Mouse (Mus musculus): Measurements from ENCODE around the gene Adh4. TPM values are rescaled to one million over a fixed set of nuclear protein-coding genes. Genes with fewer than 3 reads are reported as not detected.

The Adh4 gene
- total RNA-seq, 1 experiment from 2014 or later = not detected

Other genes with a start within 250 kb of the Adh4 start
- gene 4930579F01Rik, start 221.6 kb upstream of the Adh4 start, total RNA-seq (2017) = not detected in 3 replicates
- not detected in 3 replicates for gene Adh7, start 197.7 kb upstream of the Adh4 start, total RNA-seq (2017)
- not detected in 3 replicates for gene Adh1, start 154.5 kb upstream of the Adh4 start, total RNA-seq (2017)
- not detected in 3 replicates for gene Adh6a, start 102.2 kb upstream of the Adh4 start, total RNA-seq (2017)
- not detected in 3 replicates for gene Adh6b, start 73.7 kb upstream of the Adh4 start, total RNA-seq (2017)
- gene Adh5, start 27.6 kb downstream of the Adh4 start, total RNA-seq (2017) = 70.8 to 87.6 TPM (median 73.7 TPM) in 3 replicates
- 31.1 to 53.7 TPM (median 42.6 TPM) in 3 replicates for gene Metap1, start 74.0 kb downstream of the Adh4 start, total RNA-seq (2017)
- 78.5 to 113 TPM (median 86.9 TPM) in 3 replicates for gene Eif4e, start 110.7 kb downstream of the Adh4 start, total RNA-seq (2017)

Data from monocyte, adult 5-6 weeks (primary cell).